Mouse (Mus musculus): Measurements from ENCODE around the gene Endog.

Gene Endog

GRCm38 (mm10) chr2:30211408-30212168 lies 40.3 kb downstream of the Endog start:
- DNase-seq (ENCODE audit: low read depth, low spot score): no peak

DNA sequence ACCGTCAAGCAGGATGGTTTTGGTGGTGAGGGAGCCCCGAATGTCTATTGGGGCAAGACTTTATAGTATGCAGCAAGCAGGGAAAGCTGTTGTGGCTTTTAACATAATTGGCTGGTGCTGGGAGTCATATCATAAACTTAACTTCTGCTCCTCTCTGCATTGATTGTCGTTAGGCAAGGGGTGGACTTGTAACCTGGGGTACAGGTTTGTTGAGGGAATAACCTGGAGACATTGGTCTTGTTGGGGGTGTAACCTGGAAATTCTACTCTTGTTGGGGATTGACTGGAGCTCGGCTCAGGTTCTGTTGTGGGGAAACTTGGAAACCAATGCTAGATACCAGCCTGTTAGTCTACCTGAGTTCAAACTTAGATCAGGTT lies 40.9 kb downstream of the Endog start:
- no peak for DNase-seq (ENCODE audit: low read depth, low spot score)

- no peak for DNase-seq (ENCODE audit: low read depth, low spot score)
Measured at GRCm38 (mm10) chr2:30212951-30213350, 41.7 kb downstream of the Endog start.

- DNase-seq (ENCODE audit: low read depth, low spot score): no peak
Measured at GRCm38 (mm10) chr2:30214745-30215144, 43.5 kb downstream of the Endog start.

GRCm38 (mm10) chr2:30215493-30215892 lies 44.2 kb downstream of the Endog start:
- no peak for DNase-seq (ENCODE audit: low read depth, low spot score)

DNA sequence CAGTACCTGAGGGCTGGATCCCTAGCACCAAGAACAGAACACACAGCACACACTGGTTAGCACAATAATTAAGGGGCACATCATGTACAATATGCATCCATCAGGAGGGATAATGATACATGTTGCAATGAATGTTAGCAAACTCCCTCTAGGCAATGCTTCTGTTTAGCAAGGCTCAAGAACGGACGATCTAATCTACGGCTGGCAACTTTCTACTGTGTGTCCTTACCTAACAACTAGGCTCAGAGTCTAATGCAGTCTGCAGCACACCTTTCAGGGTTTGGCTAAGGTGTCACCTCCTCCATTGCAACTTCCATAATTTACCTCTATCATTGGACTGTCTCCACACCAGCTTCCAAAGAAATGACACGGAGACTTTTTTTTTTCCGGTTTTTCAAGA lies 45.0 kb downstream of the Endog start:
- DNase-seq (ENCODE audit: low read depth, low spot score): no peak

Measured in c-Kit-negative CD71-positive TER-119-positive erythroid progenitor cells, embryonic 14.5 days (primary cell).